Mouse (Mus musculus) 3T3-L1 (cell line): ENCODE measurements around the gene Ggt7.
"Not testable (repeated sequence)": the region's sequence is repeated elsewhere in the genome, so short reads cannot be mapped to it uniquely, and the experiment has no call there.

Experiments used
- DNase-seq: peaks from one replicate; pipeline ENCODE4 v3.0.0-alpha.2; 2015; ENCODE audit warnings: low read depth, low spot score

The Ggt7 gene

GRCm38 (mm10) chr2:155517455-155518423, at the start of gene Ggt7, which contains the start of gene Acss2:
Gene Ggt7, minus strand, starts transcription at chr2:155518237.
Gene Acss2, plus strand, starts transcription at chr2:155517948.
- DNase-seq = peak; percentile 99

GRCm38 (mm10) chr2:155567751-155568150, 49.7 kb upstream of the Ggt7 start:
- no peak for DNase-seq

GRCm38 (mm10) chr2:155562934-155563333, 44.9 kb upstream of the Ggt7 start:
- no peak for DNase-seq

- no peak for DNase-seq
Observed at GRCm38 (mm10) chr2:155562209-155562608, 44.2 kb upstream of the Ggt7 start.

GRCm38 (mm10) chr2:155554426-155554985, 36.5 kb upstream of the Ggt7 start:
- DNase-seq = no peak

GRCm38 (mm10) chr2:155552949-155553354, 34.9 kb upstream of the Ggt7 start:
- no peak for DNase-seq

- DNase-seq = no peak
Observed at GRCm38 (mm10) chr2:155552336-155552735, 34.3 kb upstream of the Ggt7 start.

GRCm38 (mm10) chr2:155546955-155547354, 28.9 kb upstream of the Ggt7 start:
- no peak for DNase-seq

- DNase-seq = peak; percentile 50
Observed at GRCm38 (mm10) chr2:155540822-155541458, 22.9 kb upstream of the Ggt7 start.

- no peak for DNase-seq
Observed at GRCm38 (mm10) chr2:155539696-155540095, 21.7 kb upstream of the Ggt7 start.

GRCm38 (mm10) chr2:155538463-155539057, 20.5 kb upstream of the Ggt7 start:
- DNase-seq = not testable (repeated sequence)

GRCm38 (mm10) chr2:155537761-155538462, 19.9 kb upstream of the Ggt7 start:
- peak; percentile 64 for DNase-seq

GRCm38 (mm10) chr2:155536292-155536691, 18.3 kb upstream of the Ggt7 start:
- DNase-seq = no peak

GRCm38 (mm10) chr2:155527367-155527766, 9.3 kb upstream of the Ggt7 start:
- no peak for DNase-seq

GRCm38 (mm10) chr2:155524378-155524777, 6.3 kb upstream of the Ggt7 start:
- DNase-seq = peak; percentile 67

GRCm38 (mm10) chr2:155523706-155524105, 5.7 kb upstream of the Ggt7 start:
- no peak for DNase-seq

- no peak for DNase-seq
Observed at GRCm38 (mm10) chr2:155518531-155519270, 664 bp upstream of the Ggt7 start.

- DNase-seq = peak; percentile 80
Observed at GRCm38 (mm10) chr2:155515941-155516340, 2.1 kb downstream of the Ggt7 start.

GRCm38 (mm10) chr2:155514666-155515065, 3.4 kb downstream of the Ggt7 start:
- DNase-seq = peak; percentile 42

- DNase-seq = no peak
Observed at GRCm38 (mm10) chr2:155513543-155513942, 4.5 kb downstream of the Ggt7 start.
